Mouse (Mus musculus) ES-E14 (cell line): Measurements from ENCODE around the gene Ppp1r36.

Source experiments
- CHD2 ChIP-seq: IDR thresholded peaks from 2 replicates; pipeline ENCODE4 v1.6.1; 2014; ENCODE audit warnings: mild to moderate bottlenecking, low read depth, low read length, inconsistent platforms
- HCFC1 ChIP-seq: IDR thresholded peaks from 2 replicates; pipeline ENCODE4 v1.6.1; 2012; ENCODE audit warnings: low read length, inconsistent platforms, borderline replicate concordance; ENCODE audit not compliant: insufficient read depth
- MAFK ChIP-seq: IDR thresholded peaks from 2 replicates; pipeline ENCODE4 v1.6.1; 2014; ENCODE audit warnings: mild to moderate bottlenecking, low read depth, low read length, inconsistent platforms; ENCODE audit not compliant: insufficient read depth
- ZC3H11A ChIP-seq: IDR thresholded peaks from 2 replicates; pipeline ENCODE4 v1.6.1; 2012; ENCODE audit warnings: low read depth, mild to moderate bottlenecking, inconsistent platforms, low read length, borderline replicate concordance
- ZNF384 ChIP-seq: IDR thresholded peaks from 2 replicates; pipeline ENCODE4 v1.6.1; 2012; ENCODE audit warnings: low read depth, low read length, inconsistent platforms

- TF ChIP-seq ZNF384 (no peak), ZC3H11A (no peak), MAFK (no peak), HCFC1 (no peak), CHD2 (no peak)
Measured at GRCm38 (mm10) chr12:76376649-76377048, 40.7 kb upstream of the Ppp1r36 start.
